Mouse (Mus musculus): ENCODE results near the gene Sctr.

GRCm38 (mm10) chr1:120098327-120098726, 91.6 kb downstream of the Sctr start:
- peak; percentile 65; the same call in 1 of the 2 replicates for TF ChIP-seq CTCF (IDR thresholded peaks at IDR 0.05; ENCODE audit: low read depth, low read length)
- TF ChIP-seq POLR2A (IDR thresholded peaks at IDR 0.05; ENCODE audit: extremely low read depth, insufficient read depth, low read length), result no peak
